Mouse (Mus musculus) adrenal gland, postnatal 14 days (tissue): ENCODE results near the gene Gm20388. TPM values are rescaled to one million over a fixed set of nuclear protein-coding genes. Genes with fewer than 3 reads are reported as not detected.

ENCODE experiments used
- DNase-seq: peaks from one replicate; pipeline ENCODE4 v3.0.0; 2021; ENCODE audit warnings: mixed read lengths
- total RNA-seq: library from RNA; stranded (reverse); gene quantifications from 2 replicates; pipeline ENCODE4 v1.2.3, GENCODE M21; 2021

Gm20388 gene
- total RNA-seq, 1 experiment from 2014 or later = 17.6 TPM

DNA sequence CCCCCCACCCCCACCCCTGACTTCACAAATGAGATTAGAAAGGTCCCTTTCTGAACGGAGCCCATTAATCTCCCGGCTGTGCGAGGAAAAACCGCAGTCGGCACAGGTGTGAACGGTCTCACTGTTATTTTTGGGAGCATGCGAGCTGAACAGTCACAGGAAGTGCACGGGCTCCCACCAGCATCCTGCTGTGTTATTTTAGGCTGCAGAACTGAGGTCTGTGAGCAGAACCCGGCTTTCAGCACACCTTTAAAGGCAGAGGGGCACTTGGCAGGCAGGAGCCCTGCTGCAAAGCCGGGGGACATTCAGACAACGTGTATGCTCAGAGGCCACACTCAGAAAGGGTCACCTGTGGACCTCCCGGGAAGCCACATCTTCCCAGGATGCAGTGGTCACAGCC, 1110.8 kb downstream of the Gm20388 start:
- no peak for DNase-seq

DNA sequence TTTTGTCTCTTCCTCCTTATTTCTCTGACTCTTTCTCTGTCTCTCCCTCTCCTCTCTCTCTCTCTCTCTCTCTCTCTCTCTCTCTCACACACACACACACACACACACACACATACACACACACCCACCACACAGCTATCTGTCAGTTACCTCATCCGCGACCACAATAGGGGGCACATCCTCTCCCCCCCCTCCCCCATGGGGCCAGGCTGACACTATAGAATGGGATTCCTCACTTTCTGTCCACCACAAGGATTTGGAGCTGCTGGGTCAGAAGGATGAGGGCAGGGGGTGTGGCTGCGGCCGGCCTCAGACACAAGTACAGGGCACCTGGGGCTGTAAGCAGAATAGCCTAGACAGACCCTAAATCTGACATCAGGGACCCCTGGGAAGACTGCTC, 1112.4 kb downstream of the Gm20388 start:
- DNase-seq = no peak

DNA sequence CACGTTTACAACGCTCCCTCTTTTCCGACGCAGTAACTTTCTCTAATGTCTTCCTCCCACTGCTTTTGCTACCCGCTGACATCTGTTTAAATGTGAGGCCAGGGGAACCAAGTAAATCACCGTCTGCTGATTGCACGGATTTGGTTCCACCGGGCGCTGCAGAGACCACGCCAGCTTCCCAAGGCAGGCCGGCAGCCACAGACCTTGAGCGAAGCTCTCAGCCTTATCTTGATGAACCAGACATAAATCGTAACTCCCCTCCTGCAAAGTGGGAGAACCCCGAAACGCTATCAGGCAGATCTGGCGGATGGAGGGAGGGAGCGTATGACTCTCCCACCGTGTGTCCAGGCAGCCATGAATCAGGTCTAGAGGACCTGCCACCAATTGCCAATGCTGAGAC, 1113.1 kb downstream of the Gm20388 start:
- peak; percentile 65 for DNase-seq

DNA sequence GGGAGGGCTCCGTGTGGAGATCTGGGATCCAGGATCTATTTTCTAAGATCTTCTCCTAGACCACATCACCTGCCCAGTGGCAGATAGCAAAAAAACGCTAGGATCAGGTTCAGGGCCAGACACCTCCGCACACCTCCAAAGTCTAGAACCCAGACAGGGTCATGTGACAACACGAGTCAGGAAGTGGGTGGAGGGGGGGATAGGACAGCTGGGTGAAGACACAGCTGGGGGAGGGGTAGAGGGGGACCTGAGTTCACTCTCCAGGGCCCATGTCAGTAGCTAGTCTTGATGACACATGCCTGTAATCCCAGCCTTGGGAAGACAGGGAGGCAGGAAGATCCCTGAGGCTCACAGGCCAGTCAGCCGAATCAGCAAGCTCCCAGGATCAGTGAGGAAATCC, 1114.8 kb downstream of the Gm20388 start:
- peak; percentile 24 for DNase-seq

DNA sequence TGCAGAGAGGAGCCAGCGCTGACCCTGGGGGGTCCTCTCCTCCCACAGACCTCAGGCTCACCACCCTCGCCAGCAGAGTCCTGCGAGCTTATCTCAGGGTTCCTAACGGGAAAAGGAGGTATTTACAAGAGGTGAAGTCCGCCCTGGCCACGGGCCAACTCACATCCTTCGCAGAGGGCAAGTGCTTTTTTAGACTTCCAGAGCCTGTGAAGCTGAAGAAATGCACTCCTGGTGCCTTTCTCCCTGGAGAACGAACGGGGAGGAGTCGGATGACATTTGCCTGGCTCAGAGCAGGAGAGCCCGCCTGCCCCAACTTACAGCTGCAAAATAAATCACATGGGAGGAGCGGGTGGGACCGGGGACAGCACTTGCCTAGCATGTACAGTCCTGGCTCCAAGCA, 1117.1 kb downstream of the Gm20388 start:
- DNase-seq = peak; percentile 54

DNA sequence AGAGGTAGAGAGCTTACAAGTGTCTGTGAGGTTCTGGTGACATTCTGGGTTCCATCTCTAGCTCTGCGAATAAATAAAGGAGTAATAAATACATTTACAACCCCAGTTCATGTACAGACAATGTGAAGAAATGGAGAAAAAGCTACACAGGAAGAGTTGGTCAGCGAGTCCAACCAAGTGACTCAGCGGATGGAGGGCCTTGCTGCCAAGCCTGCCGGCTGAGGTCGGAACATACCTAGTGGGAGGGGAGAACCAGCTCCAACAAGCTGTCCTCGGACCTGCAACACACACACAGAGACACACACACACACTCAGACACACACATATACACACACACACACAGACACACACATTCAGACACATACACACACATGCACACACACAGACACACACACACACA, 1118.4 kb downstream of the Gm20388 start:
- DNase-seq = peak; percentile 23

DNA sequence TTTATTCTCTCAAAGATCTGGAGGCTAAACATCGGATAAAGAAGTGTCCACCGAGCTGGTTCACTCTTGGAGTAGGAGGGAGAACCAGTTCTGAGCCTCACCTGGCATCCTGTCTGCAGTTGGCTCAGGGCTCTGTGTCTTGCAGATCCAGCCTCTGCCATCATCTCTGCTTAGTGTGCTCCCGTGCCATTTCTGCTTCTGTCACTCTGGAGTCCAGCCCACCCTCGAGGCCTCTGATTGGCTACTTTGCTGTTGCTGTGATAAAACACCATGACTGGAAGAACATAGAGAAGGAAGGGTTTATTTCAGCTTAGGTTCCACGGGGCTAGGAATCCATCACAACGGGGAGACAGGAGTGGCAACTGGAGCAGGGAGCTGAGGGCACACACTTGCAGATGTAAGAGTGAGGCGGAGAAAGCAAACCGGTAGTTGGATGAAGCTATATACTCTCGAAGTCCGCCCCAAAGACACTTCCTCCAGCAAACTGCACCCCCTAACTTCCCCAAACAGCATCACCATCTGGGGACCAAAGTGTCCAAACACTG, 1119.9 kb downstream of the Gm20388 start:
- no peak for DNase-seq

DNA sequence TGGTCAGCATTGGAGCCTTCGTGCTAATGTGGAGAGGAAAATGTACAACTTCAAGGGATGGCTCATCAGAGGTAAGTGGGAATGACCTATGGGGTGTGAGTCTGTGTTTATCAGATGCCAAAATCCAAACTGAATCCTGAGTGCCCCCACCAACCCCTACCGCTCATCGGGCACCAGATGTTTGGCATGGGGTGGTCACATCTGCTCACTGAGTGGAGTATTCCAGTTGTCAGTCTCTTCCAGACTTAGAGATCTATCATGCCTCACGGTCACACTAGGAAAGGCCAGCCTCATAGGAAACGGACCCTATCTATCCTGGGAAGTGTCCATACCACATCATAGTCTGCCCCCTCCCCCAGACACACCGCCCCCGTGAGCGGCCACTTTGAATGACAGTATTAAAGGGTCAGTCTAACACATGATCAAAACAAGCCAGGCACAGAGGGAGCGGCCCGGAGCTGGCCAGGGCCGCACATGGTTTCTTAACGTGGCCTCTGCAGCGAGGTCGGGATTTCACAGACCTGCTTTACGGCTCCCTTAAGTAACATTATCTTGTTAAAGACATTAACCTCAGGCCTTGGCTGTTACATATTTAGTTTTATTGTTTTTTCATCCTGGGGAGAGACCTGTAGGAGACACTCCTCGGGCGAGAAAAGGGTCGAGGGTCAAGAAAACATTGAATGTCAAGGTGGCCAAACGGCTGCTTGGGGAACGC, 1122.8 kb downstream of the Gm20388 start:
- DNase-seq = no peak

DNA sequence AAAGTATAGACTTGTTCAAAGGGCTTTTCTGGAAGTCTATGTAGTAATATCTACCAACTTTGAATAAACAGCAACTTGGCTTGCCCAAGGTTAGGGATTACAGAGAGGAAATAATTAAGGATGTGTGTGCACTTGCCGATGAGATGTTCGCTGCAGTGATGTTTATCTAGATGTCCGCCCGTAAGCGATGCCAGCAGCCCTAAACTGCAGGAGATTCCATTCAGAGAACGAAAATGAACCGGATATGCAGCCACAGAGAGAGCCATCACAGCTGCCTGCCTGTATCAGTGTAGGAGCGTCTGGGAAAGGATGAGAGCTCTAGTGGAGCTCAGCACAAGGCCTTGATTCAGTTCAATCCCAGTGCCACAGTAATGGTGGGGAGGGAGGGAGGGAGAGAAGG, 1125.0 kb downstream of the Gm20388 start:
- no peak for DNase-seq

DNA sequence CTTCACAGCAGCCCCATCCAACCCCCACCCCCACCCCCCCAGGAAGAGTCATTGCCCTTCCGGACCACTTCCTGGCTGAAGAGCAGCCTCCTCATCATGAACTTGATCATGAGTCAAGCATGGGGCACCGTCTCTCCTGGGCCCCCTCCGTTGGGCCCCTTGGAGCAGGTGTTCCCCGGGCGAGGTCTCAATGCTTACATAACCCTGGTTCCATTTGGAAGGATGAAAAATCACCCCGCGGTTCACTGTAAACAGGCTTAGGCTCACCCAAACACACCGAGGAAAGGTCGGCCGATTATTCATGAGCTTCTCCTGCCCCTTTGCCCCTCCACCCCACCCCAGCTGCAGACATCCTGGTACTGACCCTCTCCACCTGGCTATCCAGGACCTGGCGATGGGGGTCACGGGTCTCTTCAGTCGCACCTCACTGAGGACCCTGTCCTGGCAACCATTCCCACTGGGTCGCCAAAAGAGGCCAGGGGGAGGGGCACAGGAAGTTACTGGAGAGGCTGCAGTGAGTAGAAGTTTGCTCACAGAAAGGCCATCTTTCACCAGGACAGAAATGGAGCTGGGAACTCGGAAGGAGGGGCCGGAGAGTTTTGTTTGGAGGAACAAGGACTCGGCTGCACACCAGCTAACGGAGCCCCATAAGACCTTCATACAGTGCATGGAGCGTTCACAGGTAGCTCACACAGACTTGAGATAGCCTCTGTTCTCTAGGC, 1133.2 kb downstream of the Gm20388 start:
- no peak for DNase-seq

DNA sequence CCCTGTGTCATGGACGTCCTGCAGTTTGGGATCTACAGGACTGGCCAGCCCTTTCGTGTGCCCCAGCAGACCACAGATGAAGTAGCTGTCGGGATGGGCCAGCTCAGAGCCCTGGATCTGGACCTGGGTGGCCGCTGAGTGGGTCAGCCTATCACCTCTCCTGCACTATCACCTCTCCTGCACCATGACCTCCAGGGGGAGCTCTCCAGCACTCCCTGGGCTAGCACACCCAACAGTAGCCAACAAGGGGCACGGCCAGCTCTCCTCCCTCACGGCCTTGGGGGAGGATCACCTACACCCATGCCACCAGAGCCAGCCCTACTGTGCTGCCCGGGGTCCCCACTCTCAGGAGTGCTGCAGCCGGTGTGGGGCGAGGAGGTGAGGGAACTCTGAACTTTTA, 1136.8 kb downstream of the Gm20388 start:
- DNase-seq = no peak

DNA sequence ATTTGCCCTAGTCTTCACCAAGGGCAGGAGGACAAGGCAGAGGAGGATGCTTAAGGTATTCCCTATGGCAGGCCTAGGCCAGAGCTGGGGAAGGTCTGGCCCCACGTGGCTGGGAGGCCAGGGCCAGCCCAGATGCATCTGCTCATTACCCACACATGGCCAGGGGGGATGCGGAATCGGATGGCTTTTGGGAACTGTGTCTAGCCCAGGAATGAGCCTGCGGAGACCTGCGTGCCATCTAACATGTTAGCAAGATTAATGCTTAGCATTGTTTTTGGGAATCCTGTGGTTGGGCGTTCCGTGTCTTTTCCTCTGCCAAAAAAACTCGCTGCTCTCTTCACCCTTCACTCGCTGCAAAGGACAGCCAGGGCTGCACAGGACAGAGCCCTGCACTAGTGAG, 1147.4 kb downstream of the Gm20388 start:
- no peak for DNase-seq

DNA sequence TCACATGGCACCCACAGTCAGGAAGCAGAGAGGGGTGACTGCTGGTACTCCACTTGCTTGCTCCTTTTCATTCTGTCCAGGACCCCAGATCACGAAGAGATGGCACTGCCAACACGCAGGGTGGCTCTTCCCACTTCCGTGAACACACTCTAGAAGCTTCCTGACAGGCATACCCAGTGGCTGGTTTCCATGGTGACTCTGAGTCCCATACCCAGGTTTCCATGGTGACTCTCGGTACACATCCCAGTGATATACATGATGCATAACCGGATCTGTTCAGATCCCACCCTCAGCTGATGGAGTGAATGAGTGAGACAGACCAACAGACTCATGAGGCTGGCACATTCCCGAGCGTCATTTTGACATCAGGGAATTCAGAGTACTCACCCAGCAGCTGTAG, 1148.5 kb downstream of the Gm20388 start:
- no peak for DNase-seq

DNA sequence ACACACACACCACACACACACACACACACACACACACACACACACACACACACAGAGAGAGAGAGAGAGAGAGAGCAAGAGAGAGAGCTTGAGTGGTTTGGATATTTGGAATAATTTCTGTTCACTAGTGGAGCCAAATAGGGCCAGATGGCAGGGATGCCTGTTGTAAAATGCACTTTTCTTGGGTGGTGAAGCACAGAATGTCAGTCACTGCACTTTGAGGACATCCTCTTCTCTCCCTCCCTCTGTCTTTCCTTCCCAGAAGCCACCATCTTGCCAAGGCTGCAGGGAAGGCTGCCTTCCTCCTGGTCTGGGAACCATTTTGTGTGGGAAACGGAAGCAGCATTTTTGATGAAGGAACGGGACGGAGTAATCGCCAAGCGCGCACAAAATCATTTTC, 1151.9 kb downstream of the Gm20388 start:
- no peak for DNase-seq

DNA sequence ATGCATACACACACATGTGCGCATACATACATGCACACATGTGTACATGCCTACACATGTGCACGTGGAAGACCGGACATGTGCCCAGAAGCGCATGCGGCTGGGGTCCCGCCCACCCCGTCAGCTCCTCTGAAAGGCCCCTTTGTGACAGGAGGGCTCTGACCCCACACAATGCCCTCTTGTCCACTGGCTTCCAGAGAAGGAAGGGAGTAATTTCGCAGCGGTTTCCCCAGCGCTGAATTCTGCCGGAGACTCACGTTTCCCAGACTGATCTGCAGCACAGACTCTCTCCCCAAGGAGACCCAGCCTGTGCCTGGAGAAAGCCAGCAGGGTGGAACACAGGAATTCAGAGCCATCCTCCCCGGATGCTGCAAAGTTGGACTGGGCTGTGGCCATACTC, 1153.0 kb downstream of the Gm20388 start:
- DNase-seq = no peak

DNA sequence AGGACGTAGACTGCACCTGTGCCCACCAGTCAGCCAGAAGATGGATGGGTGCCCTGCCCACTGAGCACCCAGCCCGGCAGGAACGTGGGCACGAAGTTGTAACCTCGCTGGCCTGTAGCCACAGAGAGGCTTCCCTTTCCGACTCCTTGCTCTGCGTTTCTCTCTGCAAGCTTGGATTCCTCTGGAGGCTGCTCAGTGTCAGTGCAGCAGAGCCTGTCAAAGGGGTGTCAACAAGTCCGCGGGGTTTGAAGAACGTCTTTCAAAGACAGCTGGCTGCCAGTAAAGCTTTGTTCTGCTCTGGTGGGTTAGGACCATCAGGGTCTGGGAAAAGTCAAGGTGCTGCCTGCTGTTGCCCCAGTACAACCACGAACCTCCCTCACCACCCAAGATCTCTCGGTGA, 1160.8 kb downstream of the Gm20388 start:
- DNase-seq = no peak

DNA sequence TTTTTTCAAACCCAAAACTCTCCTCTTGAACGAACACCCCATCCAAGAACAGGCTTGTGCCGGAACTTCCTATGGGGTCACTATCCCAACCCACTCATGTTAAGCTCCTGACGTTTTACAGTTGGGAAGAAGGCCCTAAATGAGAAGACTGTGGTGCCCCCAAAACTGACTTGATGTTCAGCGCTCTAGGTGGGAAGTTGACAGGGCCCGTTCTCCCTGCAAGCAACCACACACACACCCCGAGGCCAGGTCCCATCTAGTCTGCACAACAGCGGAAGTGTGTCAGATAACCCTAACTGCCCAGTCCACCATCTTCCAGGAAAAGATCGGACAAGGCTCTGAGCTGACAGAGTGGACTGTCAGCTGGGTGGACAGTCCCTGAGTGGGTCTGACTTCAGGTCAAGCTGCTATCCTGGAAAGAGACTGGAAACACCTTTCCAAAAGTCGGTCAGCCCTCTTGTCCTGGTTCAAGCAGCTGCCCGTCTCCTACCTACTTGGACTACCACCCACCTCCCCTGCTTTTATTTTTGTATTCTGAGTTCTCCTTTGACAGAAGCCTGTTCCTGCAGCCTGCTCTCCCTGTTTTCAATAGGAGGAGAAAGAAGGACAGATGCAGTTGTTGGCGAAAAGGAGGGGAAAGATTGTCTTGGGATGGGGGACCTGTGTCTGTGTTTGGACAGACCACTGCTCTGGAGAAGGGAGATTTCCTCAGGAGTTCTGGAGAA, 1161.9 kb downstream of the Gm20388 start:
- no peak for DNase-seq

DNA sequence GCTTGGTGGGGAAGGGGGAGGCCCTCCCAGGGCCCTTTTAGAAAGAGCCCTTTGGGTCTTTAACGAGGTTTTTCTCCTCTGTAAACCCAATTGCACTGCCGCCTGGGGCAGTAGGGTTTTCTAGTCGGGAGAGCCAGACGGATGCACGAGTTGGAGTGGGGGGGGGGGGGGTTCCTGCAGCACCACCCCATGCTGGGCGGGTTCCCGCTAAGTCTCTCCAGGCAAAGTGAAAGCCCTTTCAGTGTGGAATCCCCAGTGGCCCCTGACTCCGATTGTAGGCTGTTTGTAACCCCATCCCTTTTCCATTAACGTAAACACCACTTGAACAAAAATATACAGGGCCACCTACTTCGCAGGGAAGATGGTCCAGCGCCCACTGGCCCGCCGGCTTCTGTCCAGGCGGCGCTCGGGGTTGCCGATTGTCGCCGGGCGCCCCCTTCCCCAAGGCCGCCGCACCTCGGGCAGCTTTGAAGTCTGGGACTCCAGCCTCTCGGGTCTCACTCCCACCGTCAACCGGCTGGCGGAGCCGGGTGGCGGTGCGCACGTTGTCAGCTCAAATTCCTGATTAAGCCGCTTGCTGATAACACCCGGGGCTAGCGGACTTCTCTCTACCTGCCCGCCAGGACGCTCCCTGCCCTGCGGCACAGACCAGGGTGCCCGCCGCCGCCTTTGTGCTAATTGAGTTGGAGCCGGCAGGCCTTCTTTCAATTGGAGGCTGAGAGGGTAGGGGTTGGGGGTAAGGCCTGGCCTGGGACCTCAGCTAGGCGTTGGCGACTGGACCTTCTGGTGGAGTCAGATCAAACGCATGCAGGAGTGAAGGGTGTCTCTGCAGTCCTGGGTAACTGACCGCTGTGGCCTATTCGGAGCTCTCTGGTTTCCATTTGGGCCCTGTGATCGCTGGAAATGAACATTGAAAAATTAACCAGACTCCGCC, 1162.8 kb downstream of the Gm20388 start:
- no peak for DNase-seq

DNA sequence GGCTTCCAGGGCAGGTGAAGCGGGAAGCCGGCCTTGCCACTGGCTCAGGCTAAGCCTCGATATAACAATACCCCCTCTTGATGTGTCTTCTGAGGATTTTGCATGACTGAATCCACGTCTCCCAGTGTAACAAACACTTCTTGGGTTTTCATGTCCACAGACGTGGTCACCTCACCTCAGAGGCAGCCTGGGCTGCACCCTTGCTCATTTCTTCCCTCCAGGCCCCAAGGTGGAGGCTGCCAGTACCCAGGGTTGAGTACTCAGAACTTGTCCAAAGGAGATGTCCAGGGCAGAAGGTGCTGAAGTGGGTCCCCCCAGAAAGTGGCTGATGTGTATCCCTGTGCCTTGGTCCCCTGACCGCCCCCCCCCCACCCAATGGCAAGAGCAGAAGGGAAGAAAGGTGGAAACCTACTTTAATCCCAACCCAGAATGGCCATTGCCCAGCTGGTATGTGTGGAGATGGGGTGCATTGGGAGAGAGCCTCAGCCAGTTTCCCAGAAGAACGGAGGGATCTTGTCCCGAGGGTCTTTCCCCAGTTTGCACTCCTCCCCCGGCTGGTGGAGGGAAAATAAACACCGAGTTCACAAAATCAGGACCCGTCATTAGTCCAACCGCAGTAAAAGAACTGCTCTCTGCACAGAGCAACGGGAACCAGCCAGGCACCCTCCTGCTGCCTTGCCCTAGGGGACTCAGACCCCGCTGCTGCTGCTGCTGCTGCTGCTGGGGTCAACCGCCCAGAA, 1163.6 kb downstream of the Gm20388 start:
- no peak for DNase-seq

DNA sequence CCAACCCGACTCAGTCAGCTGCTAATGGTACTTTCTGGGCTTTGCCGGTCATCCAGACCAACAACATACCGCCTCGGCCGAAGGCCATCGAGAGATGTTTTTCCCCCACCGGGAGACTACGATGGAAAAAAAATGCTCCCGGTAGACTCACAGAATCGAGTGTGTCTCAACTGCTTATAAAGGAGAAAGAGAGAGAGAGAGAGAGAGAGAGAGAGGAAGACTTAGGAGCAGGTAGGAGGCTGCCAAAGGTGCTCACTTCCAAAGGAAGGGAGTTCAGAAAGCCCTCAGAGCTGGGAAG, 1164.2 kb downstream of the Gm20388 start:
- DNase-seq = no peak

DNA sequence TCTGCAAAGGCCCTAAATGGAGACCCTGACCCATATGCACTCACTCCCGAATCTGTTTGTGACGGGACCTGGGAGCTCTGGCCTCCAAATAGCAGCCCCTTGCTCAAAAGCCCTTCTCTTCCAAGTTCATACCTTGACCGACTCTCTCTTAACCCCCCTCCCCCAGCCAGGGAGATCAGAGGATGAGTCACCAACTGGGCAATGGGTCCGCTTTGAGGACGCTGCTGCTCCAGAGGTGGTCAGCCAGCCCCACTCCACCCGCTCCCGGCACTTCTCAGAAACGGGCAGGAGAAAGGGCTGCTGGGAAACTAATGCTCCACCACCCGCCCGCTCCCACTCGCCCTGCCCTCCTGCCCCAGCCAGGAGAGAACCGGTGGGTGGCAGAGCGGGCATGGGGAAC, 1165.3 kb downstream of the Gm20388 start:
- no peak for DNase-seq

DNA sequence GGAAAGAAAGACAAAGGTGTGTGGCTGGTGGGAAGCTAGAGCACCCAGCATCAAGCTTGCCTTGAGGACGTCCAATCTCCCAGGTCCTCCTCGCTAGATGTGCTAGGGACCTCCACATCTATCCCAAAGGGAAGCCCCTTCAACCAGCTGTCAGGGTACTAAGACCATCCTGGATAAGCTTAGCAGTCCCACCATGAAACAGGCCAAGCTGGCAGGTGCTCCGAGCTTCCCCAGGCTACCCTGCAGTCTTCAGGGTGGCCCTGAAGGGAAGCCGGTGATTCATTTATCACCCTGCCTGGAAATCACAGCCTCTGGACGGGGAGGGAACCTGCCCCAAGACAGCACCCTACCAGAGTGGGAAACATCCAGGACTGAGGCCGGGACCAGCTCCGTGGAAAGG, 1165.9 kb downstream of the Gm20388 start:
- no peak for DNase-seq
